Mouse (Mus musculus) stomach, postnatal 0 days (tissue): ENCODE results near the gene Vps16. TPM values are rescaled to one million over a fixed set of nuclear protein-coding genes. Genes with fewer than 3 reads are reported as not detected.

ENCODE experiments used
- ATAC-seq: fragments of 200-750 bp; cut with Nextera tagmentation; 2 replicates; pipeline ENCODE4 v1.8.0; 2017; ENCODE audit not compliant: low FRiP score, low TSS enrichment
- DNase-seq: peaks from one replicate; pipeline ENCODE4 v3.0.0-alpha.2; 2016; ENCODE audit warnings: low spot score
- H3K27ac ChIP-seq: fragments of 300-500 bp; sonication (generic); replicated peaks from 2 replicates; pipeline ENCODE4 v1.5.1; 2014; ENCODE audit warnings: mild to moderate bottlenecking, control low read depth
- H3K27me3 ChIP-seq: fragments of 300-500 bp; sonication (generic); 2 replicates; pipeline ENCODE4 v1.6.1; 2014; ENCODE audit warnings: low read length; ENCODE audit not compliant: control insufficient read depth, insufficient read depth
- H3K36me3 ChIP-seq: fragments of 300-500 bp; sonication (generic); 2 replicates; pipeline ENCODE4 v1.6.1; 2014; ENCODE audit warnings: low read length, mixed read lengths; ENCODE audit not compliant: control insufficient read depth, insufficient read depth
- H3K4me1 ChIP-seq: fragments of 300-500 bp; sonication (generic); replicated peaks from 2 replicates; pipeline ENCODE4 v1.6.1; 2014; ENCODE audit warnings: antibody characterized with exemption; ENCODE audit not compliant: control insufficient read depth, insufficient read depth
- H3K4me2 ChIP-seq: fragments of 300-500 bp; sonication (generic); replicated peaks from 2 replicates; pipeline ENCODE4 v1.6.1; 2014; ENCODE audit warnings: low read depth, mild to moderate bottlenecking, control low read depth, moderate library complexity
- H3K4me3 ChIP-seq: fragments of 300-500 bp; sonication (generic); 2 replicates; pipeline ENCODE4 v1.5.1; 2014; ENCODE audit warnings: low read depth, low read length, control low read depth
- H3K9ac ChIP-seq: fragments of 300-500 bp; sonication (generic); 2 replicates; pipeline ENCODE4 v1.6.1; 2014; ENCODE audit warnings: mild to moderate bottlenecking, low read length, control low read depth, mixed read lengths
- H3K9me3 ChIP-seq: fragments of 300-500 bp; sonication (generic); 2 replicates; pipeline ENCODE4 v1.6.1; 2016; ENCODE audit warnings: low read length; ENCODE audit not compliant: control insufficient read depth
- CTCF ChIP-seq: IDR thresholded peaks from 2 replicates; pipeline ENCODE4 v1.5.1; 2016; ENCODE audit warnings: antibody characterized with exemption, low read depth, mild to moderate bottlenecking, moderate library complexity
- EP300 ChIP-seq: optimal IDR thresholded peaks from 2 replicates; pipeline ENCODE3; 2016; ENCODE audit warnings: antibody characterized with exemption
- WGBS: fragments of 180-500 bp; shearing (Covaris S2); extraction: QIAGEN DNeasy Blood & Tissue Kit; methylation state at CpG from one replicate; pipeline ENCODE4 v1.1.7; 2014; 5-methylcytosine and 5-hydroxymethylcytosine counted together
- polyA plus RNA-seq: library from polyadenylated mRNA; unstranded; fragments of >200 nt; fragmentation: Nextera tagmentation; extraction: Ambion mirVana; gene quantifications from 2 replicates; pipeline ENCODE4 v1.2.1, GENCODE M21; 2015

Gene Vps16
- polyA plus RNA-seq, 1 experiment from 2014 or later, result 37.0 TPM

DNA sequence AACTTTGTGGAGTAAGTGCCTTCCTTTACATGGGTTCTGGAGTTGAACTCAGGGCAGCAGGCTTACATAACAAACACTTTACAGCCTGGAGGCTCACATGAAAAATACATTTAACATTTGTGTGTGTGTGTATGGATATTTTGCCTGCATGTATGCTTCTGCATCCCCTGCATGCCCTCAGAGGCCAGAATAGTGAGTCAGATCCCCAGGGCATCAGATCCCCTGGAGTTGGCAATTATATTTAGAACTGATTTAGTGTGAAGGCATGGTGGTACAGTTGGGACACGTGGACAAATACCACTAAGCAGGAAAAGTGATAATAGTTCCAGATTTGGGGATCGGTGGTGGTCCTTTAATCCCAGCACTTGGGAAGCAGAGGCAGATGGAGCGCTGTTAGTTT is 35.4 kb downstream of the Vps16 start:
- Histone ChIP-seq H3K4me3 (no peak overlapping the region), H3K9ac (no peak overlapping the region), H3K27me3 (no peaks in the 10 kb centered on the region), H3K4me2 (no peak overlapping the region), H3K4me1 (0 out of 2 replicates have a peak, but pooled peaks cover 2% of the 10 kb centered on the region), H3K27ac (no peak overlapping the region), H3K36me3 (no peaks in the 10 kb centered on the region), H3K9me3 (no peaks in the 10 kb centered on the region)
- DNase-seq, result no peak
- 86% methylated on average over 3 of the region's 3 CpGs for WGBS
- no peak for ATAC-seq
- TF ChIP-seq CTCF (no peak), EP300 (no peak)

DNA sequence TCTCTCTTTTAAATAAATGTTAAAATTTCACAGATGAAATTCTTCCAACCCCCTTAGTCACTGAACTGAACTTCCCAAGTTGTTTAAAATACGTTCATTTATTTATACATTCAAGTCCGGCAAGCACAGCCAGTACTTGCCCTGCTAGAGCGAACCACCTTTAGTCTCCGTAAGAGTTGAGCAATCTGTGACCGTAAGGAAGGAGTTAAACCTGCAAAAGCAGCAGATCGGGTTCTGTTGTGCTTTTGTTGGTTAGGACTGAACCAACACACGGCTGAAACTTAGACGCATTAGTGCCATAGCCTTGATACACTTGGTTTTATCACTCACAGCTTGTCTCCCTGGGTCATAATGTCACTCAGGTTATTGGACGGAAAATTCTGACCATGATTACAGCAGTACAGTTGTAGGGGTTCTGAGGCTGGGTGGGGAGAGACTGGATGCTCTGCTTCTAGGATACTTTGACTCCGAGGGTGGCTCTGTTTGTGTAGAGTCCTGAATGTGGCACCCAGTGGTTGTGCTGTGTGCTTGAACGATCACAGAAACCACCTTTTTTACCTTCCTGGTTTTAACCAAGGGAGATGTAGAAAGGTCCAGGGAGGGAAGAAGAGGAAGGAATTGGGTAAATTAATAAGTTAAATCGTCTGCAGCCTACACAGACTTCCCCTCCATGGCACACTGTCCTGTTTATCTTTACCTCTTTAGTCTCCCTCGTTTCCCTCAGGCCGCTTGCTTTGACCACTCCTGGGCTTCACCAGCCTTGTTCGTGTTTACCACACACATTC is 37.3 kb downstream of the Vps16 start:
- ATAC-seq, result no peak
- H3K4me2 ChIP-seq, result peak overlapping the region; percentile 35
- H3K4me1 ChIP-seq, result 0 out of 2 replicates have a peak, but pooled peaks cover 2% of the 10 kb centered on the region
- no peaks in the 10 kb centered on the region for H3K9me3 ChIP-seq
- TF ChIP-seq EP300 (no peak), CTCF (no peak)
- 33% methylated on average over 15 of the region's 15 CpGs for WGBS
- H3K9ac ChIP-seq, result no peak overlapping the region
- H3K27ac ChIP-seq, result peak overlapping the region; percentile 65
- DNase-seq, result no peak
- H3K4me3 ChIP-seq, result no peak overlapping the region
- no peaks in the 10 kb centered on the region for H3K36me3 ChIP-seq
- H3K27me3 ChIP-seq, result no peaks in the 10 kb centered on the region

DNA sequence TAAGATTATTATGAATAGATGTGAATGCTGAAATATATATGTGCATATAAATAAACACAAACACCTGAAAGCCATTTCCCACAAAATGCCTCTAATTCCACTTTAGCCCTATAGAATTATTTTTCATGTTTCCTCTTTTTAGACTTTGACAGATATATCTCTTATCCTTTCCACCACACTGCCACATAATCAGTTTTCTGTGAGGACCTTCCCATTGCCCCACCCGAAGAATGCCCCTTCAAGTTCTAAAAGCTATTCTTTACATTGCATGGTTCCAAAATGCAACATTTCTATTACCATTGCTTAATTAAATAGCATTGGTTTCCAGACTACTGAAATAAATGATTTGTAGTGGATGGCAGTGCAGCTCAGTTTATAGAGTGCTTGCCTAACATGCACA is 42.3 kb downstream of the Vps16 start:
- Histone ChIP-seq H3K27me3 (no peaks in the 10 kb centered on the region), H3K9me3 (no peaks in the 10 kb centered on the region), H3K27ac (no peak overlapping the region), H3K4me3 (no peak overlapping the region), H3K4me1 (no peaks in the 10 kb centered on the region), H3K36me3 (no peaks in the 10 kb centered on the region), H3K4me2 (no peak overlapping the region), H3K9ac (no peak overlapping the region)
- ATAC-seq (no peak), DNase-seq (no peak)
- no peak for TF ChIP-seq EP300
- TF ChIP-seq CTCF, result no peak
- 76% methylated on average over 1 of the region's 1 CpGs for WGBS

DNA sequence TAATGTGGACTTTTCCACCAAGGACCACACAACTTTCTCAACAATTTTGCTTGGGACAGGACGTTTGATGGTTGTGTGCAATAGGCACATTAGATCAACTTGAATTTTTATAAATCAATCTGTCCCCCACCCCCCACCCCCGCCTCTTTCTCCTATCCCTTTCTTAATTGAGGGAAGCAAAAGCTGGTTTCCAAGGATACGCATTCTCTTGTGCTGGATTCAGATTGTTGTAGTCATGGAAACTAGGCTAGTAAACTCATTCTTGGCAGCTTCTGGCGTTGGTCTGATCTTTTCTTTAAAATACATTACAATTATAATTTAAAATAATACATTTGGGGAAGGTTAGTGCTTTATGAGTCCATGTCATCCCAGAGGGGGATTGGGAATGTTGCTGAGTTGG is 45.2 kb downstream of the Vps16 start:
- TF ChIP-seq EP300 (no peak), CTCF (no peak)
- Histone ChIP-seq H3K36me3 (no peaks in the 10 kb centered on the region), H3K27me3 (no peaks in the 10 kb centered on the region), H3K27ac (no peak overlapping the region), H3K9ac (no peak overlapping the region), H3K4me2 (no peak overlapping the region), H3K4me3 (no peak overlapping the region), H3K9me3 (no peaks in the 10 kb centered on the region), H3K4me1 (no peaks in the 10 kb centered on the region)
- no peak for ATAC-seq
- WGBS, result 54% methylated on average over 4 of the region's 4 CpGs
- DNase-seq, result no peak

DNA sequence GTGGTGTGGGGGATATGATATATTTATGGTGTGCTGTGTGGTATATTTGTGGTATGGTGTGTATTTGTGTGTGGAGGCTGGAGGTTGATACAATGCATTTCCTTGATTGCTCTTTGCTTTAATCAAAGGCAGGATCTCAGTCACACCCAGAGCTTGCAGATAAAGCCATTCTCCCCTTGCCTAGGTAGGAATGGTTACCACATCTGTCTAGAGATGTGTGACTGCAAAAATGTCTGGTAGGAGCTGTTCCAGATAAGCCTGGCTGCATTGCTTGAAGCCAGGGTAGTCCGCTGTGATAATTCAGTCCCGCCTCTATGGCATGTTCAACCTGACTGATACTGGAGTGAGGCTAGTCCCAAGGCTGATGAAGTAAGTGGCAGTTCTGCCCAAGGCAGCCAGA is 45.8 kb downstream of the Vps16 start:
- DNase-seq, result no peak
- Histone ChIP-seq H3K36me3 (no peaks in the 10 kb centered on the region), H3K4me3 (no peak overlapping the region), H3K9me3 (no peaks in the 10 kb centered on the region), H3K4me1 (no peaks in the 10 kb centered on the region), H3K4me2 (no peak overlapping the region), H3K27me3 (no peaks in the 10 kb centered on the region), H3K27ac (no peak overlapping the region), H3K9ac (no peak overlapping the region)
- ATAC-seq, result no peak
- 80% methylated on average over 2 of the region's 2 CpGs for WGBS
- TF ChIP-seq CTCF, result no peak

DNA sequence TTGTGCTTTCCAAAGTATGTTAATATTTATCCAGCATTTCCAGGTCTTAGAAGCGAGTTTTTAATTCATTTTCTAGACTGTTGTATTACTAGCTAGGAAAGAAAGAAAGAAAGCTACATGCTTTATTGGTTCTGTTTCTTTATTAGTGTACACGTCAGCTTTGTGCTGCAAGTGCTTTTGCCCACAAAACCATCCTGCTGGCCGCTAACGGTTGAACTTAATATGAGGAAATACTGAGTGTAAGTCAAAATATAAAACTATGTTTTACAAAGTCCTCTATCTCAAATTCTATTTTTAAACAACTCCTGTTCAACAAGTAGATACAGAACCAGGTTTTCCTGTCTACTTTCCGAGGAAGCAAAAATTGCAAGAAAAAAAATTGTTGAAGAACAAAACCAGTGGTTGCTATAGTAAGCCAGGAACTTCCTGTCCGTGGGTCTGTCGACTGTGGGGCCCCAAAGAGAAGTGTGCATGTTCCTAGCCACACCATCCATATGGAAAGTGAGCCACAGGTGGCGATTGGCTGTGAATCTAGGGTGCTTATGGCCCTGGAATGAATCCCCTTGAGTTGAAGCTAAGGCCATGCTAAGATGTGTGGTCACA is 48.9 kb downstream of the Vps16 start:
- ATAC-seq, result no peak
- no peak overlapping the region for H3K9ac ChIP-seq
- no peak overlapping the region for H3K27ac ChIP-seq
- TF ChIP-seq CTCF (no peak), EP300 (no peak)
- DNase-seq, result no peak
- H3K4me2 ChIP-seq, result no peak overlapping the region
- H3K4me1 ChIP-seq, result no peaks in the 10 kb centered on the region
- H3K9me3 ChIP-seq, result no peaks in the 10 kb centered on the region
- WGBS, result 53% methylated on average over 8 of the region's 8 CpGs
- no peaks in the 10 kb centered on the region for H3K36me3 ChIP-seq
- H3K4me3 ChIP-seq, result no peak overlapping the region
- H3K27me3 ChIP-seq, result no peaks in the 10 kb centered on the region
